Mouse (Mus musculus) stomach, embryonic 14.5 days (tissue): ENCODE measurements around the gene Gm21860. TPM values are rescaled to one million over a fixed set of nuclear protein-coding genes. Genes with fewer than 3 reads are reported as not detected.
A peak's percentile ranks its signal among the peaks of the same experiment; 100 is the strongest.
"Not testable (repeated sequence)": the region's sequence is repeated elsewhere in the genome, so short reads cannot be mapped to it uniquely, and the experiment has no call there.

Experiments used
- ATAC-seq: fragments of 200-750 bp; cut with Nextera tagmentation; 2 replicates; pipeline ENCODE4 v1.8.0; 2017; ENCODE audit warnings: low read depth, moderate TSS enrichment; ENCODE audit not compliant: insufficient number of reproducible peaks, insufficient read depth, low FRiP score
- H3K27ac ChIP-seq: fragments of 300-500 bp; sonication (generic); 2 replicates; pipeline ENCODE4 v1.5.1; 2014; ENCODE audit warnings: mild to moderate bottlenecking, low read length, moderate library complexity, mixed read lengths
- H3K27me3 ChIP-seq: fragments of 300-500 bp; sonication (generic); 2 replicates; pipeline ENCODE4 v1.6.1; 2014; ENCODE audit warnings: low read length, control low read depth, mixed read lengths; ENCODE audit not compliant: control insufficient read depth, insufficient read depth
- H3K36me3 ChIP-seq: fragments of 300-500 bp; sonication (generic); 2 replicates; pipeline ENCODE4 v1.6.1; 2014; ENCODE audit warnings: mild to moderate bottlenecking, control low read depth, low read length, moderate library complexity, mixed read lengths; ENCODE audit not compliant: control insufficient read depth, insufficient read depth
- H3K4me1 ChIP-seq: fragments of 300-500 bp; sonication (generic); 2 replicates; pipeline ENCODE4 v1.6.1; 2014; ENCODE audit warnings: low read length, control low read depth, mixed read lengths; ENCODE audit not compliant: control insufficient read depth, insufficient read depth
- H3K4me2 ChIP-seq: fragments of 300-500 bp; sonication (generic); replicated peaks from 2 replicates; pipeline ENCODE4 v1.6.1; 2014; ENCODE audit warnings: low read depth, low read length, control low read depth
- H3K4me3 ChIP-seq: fragments of 300-500 bp; sonication (generic); 2 replicates; pipeline ENCODE4 v1.5.1; 2014; ENCODE audit warnings: low read depth, low read length, control low read depth
- H3K9ac ChIP-seq: fragments of 300-500 bp; sonication (generic); replicated peaks from 2 replicates; pipeline ENCODE4 v1.6.1; 2014; ENCODE audit warnings: low read depth, mild to moderate bottlenecking, control low read depth, low read length, moderate library complexity, mixed read lengths
- H3K9me3 ChIP-seq: fragments of 300-500 bp; sonication (generic); 2 replicates; pipeline ENCODE4 v1.6.1; 2016; ENCODE audit warnings: low read depth, low read length, control low read depth; ENCODE audit not compliant: control insufficient read depth
- WGBS: fragments of 180-500 bp; shearing (Covaris S2); extraction: QIAGEN DNeasy Blood & Tissue Kit; methylation state at CpG from one replicate; pipeline ENCODE4 v1.1.7; 2014; 5-methylcytosine and 5-hydroxymethylcytosine counted together
- polyA plus RNA-seq: library from polyadenylated mRNA; unstranded; fragments of >200 nt; fragmentation: Nextera tagmentation; extraction: Ambion mirVana; gene quantifications from 2 replicates; pipeline ENCODE4 v1.2.1, GENCODE M21; 2014

Gm21860 gene
- polyA plus RNA-seq, 1 experiment from 2014 or later = not detected

DNA sequence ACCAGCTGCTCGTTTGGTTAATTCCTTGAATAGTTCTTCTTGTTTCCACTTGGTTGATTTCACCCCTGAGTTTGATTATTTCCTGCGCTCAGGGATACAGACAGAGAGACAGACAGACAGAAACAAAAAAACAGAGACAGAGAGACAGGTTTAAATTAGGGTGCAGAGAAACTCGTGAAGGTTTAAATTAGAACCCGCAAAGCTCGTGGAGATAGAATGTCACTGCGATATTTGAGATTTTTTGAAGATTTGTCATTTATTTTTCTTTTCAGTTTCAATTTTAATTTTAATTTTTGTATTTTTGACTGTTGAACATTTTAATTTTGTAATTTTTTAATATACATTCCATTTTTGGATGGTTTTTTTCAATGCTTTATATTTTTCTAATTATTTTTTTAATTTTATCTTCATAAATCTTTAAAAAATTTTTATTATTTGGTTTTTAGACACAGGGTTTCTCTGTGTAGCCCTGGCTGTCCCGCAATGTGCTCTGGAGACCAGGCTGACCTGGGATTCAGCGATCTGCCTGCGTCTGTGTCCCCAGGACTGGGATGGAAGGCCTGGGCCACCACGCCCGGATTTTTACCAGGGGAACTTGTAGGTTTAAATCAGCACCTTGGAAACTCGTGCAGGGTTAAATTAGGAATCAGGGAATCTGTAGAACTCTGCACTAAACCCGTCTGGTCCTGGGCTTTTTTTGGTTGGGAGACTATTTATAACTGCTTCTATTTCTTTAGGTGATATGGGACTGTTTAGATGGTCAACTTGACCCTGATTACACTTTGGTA is 27.3 kb downstream of the Gm21860 start:
- ATAC-seq, H3K4me2 ChIP-seq, H3K4me3 ChIP-seq, H3K4me1 ChIP-seq, H3K27ac ChIP-seq, H3K27me3 ChIP-seq, H3K36me3 ChIP-seq, H3K9ac ChIP-seq, H3K9me3 ChIP-seq: not testable (repeated sequence)
- WGBS = 74% methylated on average over 10 of the region's 13 CpGs

GRCm38 (mm10) chrY:90725701-90726451 is 28.7 kb downstream of the Gm21860 start:
- not testable (repeated sequence) for H3K9ac ChIP-seq, H3K9me3 ChIP-seq, ATAC-seq, H3K36me3 ChIP-seq, H3K4me2 ChIP-seq, H3K27me3 ChIP-seq, H3K4me3 ChIP-seq, H3K4me1 ChIP-seq, H3K27ac ChIP-seq
- 66% methylated on average over 12 of the region's 23 CpGs for WGBS

- H3K27me3 ChIP-seq, H3K9ac ChIP-seq, H3K36me3 ChIP-seq, ATAC-seq, H3K9me3 ChIP-seq, H3K4me3 ChIP-seq, H3K4me1 ChIP-seq, H3K27ac ChIP-seq, H3K4me2 ChIP-seq: not testable (repeated sequence)
- 86% methylated on average over 10 of the region's 10 CpGs for WGBS
Measured at GRCm38 (mm10) chrY:90725166-90725565, 29.5 kb downstream of the Gm21860 start.

- H3K4me3 ChIP-seq, H3K4me2 ChIP-seq, H3K9ac ChIP-seq, H3K9me3 ChIP-seq, H3K36me3 ChIP-seq, H3K4me1 ChIP-seq, H3K27ac ChIP-seq, H3K27me3 ChIP-seq: not testable (repeated sequence)
- peak; percentile 71; the same call in 1 of the 2 replicates for ATAC-seq
- WGBS = 40% methylated on average over 8 of the region's 8 CpGs
Measured at GRCm38 (mm10) chrY:90724014-90724709, 30.5 kb downstream of the Gm21860 start.

DNA sequence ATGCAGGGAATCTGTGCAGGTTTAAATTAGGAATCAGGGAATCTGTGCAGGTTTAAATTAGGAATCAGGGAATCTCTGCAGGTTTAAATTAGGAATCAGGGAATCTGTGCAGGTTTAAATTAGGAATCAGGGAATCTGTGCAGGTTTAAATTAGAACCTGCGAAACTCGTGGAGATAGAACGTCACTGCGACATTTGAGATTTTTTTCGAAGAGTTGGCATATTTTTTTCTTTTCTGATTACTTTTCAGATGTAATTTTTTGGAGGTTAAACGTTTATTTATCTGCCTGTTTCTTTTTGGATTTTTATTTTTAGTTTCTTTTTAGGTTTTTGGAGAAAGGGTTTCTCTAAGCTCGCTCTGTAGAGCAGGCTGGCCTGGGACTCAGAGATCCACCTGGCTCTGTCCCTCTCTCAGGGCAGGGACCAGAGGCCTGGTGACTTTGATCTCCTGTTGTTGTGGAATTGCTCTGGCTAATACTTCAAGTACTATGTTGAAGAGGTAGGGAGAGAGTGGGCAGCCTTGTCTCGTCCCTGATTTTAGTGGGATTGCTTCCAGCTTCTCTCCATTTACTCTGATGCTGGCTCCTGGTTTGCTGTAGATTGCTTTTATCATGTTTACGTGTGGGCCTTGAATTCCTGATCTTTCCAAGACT is 31.2 kb downstream of the Gm21860 start:
- 65% methylated on average over 8 of the region's 9 CpGs for WGBS
- not testable (repeated sequence) for H3K9me3 ChIP-seq
- ATAC-seq = peak; percentile 77; the same call in 1 of the 2 replicates

GRCm38 (mm10) chrY:90720505-90720904 is 34.1 kb downstream of the Gm21860 start:
- not testable (repeated sequence) for H3K4me1 ChIP-seq, H3K27ac ChIP-seq, H3K36me3 ChIP-seq, ATAC-seq, H3K27me3 ChIP-seq, H3K9ac ChIP-seq, H3K4me2 ChIP-seq, H3K9me3 ChIP-seq, H3K4me3 ChIP-seq
- WGBS = 20% methylated on average over 1 of the region's 5 CpGs

More for the DNA sequence above, 31.2 kb downstream of the Gm21860 start:
- not testable (repeated sequence) for H3K4me2 ChIP-seq, H3K36me3 ChIP-seq, H3K4me3 ChIP-seq, H3K9ac ChIP-seq, H3K27me3 ChIP-seq, H3K27ac ChIP-seq, H3K4me1 ChIP-seq

- not testable (repeated sequence) for H3K9me3 ChIP-seq, H3K27ac ChIP-seq, H3K9ac ChIP-seq, H3K4me2 ChIP-seq, ATAC-seq, H3K4me3 ChIP-seq, H3K36me3 ChIP-seq, H3K27me3 ChIP-seq, H3K4me1 ChIP-seq
- WGBS = 78% methylated on average over 13 of the region's 13 CpGs
Measured at GRCm38 (mm10) chrY:90719403-90720232, 35.0 kb downstream of the Gm21860 start.
